Mouse (Mus musculus) thymus, adult 2 months (tissue): ENCODE results near the gene Ccdc142. TPM values are rescaled to one million over a fixed set of nuclear protein-coding genes. Genes with fewer than 3 reads are reported as not detected.
A peak's percentile ranks its signal among the peaks of the same experiment; 100 is the strongest.

Experiments used
- DNase-seq: peaks from one replicate; pipeline ENCODE4 v3.0.0; 2021
- H3K27ac ChIP-seq: fragments of 200-500 bp; 2 replicates; pipeline ENCODE4 v1.5.1; 2012; ENCODE audit warnings: low read length, control low read depth; ENCODE audit not compliant: control insufficient read depth, insufficient read depth
- H3K27me3 ChIP-seq: fragments of 200-500 bp; 2 replicates; pipeline ENCODE4 v1.6.1; 2012; ENCODE audit warnings: mild to moderate bottlenecking, low read length, moderate library complexity, mixed read lengths; ENCODE audit not compliant: control insufficient read depth, insufficient read depth
- H3K36me3 ChIP-seq: fragments of 200-500 bp; 2 replicates; pipeline ENCODE4 v1.6.1; 2012; ENCODE audit warnings: mild to moderate bottlenecking, low read length, moderate library complexity; ENCODE audit not compliant: control insufficient read depth, insufficient read depth
- H3K4me1 ChIP-seq: fragments of 200-500 bp; replicated peaks from 2 replicates; pipeline ENCODE4 v1.6.1; 2012; ENCODE audit warnings: low read length; ENCODE audit not compliant: control insufficient read depth, insufficient read depth
- H3K4me3 ChIP-seq: fragments of 200-500 bp; 2 replicates; pipeline ENCODE4 v1.5.1; 2012; ENCODE audit warnings: mild to moderate bottlenecking, low read length, control low read depth, moderate library complexity; ENCODE audit not compliant: control insufficient read depth, insufficient read depth
- CTCF ChIP-seq: fragments of 200-500 bp; IDR thresholded peaks from 2 replicates; pipeline ENCODE4 v1.5.1; 2012; ENCODE audit warnings: mild to moderate bottlenecking, control low read depth, low read length, moderate library complexity, borderline replicate concordance; ENCODE audit not compliant: control insufficient read depth, poor library complexity, insufficient read depth; ENCODE audit errors: extremely low read depth
- POLR2A ChIP-seq: fragments of 200-500 bp; IDR thresholded peaks from 2 replicates; pipeline ENCODE4 v1.6.1; 2012; ENCODE audit warnings: mild to moderate bottlenecking, low read length, control low read depth, moderate library complexity; ENCODE audit not compliant: control insufficient read depth, poor library complexity, insufficient read depth; ENCODE audit errors: extremely low read depth
- WGBS: fragments of 180-500 bp; shearing (Covaris S2); methylation state at CpG from one replicate; pipeline ENCODE4 v1.1.7; 2018; 5-methylcytosine and 5-hydroxymethylcytosine counted together
- polyA plus RNA-seq: library from polyadenylated mRNA; depleted of rRNA; stranded (reverse); fragments of >200 nt; gene quantifications from 2 replicates; pipeline ENCODE4 v1.2.3, GENCODE M21; 2012

Gene Ccdc142
- polyA plus RNA-seq, 1 experiment: 18.9 TPM

DNA sequence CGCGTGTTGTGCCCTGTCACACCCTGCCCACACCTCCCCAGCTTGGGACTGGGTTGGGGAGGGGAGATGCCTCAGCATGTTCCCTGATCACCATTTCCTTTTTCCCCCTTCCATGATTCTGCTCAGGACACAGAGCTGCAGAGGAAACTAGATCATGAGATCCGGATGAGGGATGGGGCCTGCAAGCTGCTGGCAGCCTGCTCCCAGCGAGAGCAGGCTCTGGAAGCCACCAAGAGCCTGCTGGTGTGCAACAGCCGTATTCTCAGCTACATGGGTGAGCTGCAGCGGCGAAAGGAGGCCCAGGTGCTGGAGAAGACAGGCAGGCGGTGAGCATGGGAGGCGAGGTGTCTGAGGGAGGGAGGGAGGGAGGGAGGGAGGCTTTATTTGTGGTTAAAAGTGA lies 44.4 kb downstream of the Ccdc142 start:
- H3K4me1 ChIP-seq: peaks cover 3% of the 10 kb centered on the region
- DNase-seq: no peak
- TF ChIP-seq CTCF (no peak), POLR2A (no peak)
- H3K36me3 ChIP-seq: no peaks in the 10 kb centered on the region
- no peak overlapping the region for H3K27ac ChIP-seq
- 70% methylated on average over 9 of the region's 9 CpGs for WGBS
- H3K4me3 ChIP-seq: no peak overlapping the region
- no peaks in the 10 kb centered on the region; the same call in 1 of the 2 replicates for H3K27me3 ChIP-seq

DNA sequence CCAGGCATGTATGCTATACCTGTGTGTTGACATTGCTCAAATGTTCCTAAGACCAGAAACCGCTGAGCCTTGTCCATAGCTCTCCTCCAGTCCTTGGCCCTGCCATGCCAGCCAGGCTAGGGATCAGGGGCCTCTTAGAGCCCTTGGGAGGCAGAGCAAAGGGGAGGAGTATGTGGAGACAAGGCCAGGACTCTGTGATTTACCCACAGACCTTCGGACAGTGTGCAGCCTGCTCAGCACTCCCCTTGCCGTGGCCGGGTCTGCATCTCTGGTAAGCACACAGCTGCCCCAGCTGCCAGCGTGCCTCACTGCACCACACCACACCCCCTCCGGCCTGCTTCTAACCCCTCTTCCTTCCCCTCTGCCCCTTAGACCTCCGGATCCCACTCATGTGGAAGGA lies 45.9 kb downstream of the Ccdc142 start:
- Histone ChIP-seq H3K27ac (no peak overlapping the region), H3K36me3 (no peaks in the 10 kb centered on the region)

DNA sequence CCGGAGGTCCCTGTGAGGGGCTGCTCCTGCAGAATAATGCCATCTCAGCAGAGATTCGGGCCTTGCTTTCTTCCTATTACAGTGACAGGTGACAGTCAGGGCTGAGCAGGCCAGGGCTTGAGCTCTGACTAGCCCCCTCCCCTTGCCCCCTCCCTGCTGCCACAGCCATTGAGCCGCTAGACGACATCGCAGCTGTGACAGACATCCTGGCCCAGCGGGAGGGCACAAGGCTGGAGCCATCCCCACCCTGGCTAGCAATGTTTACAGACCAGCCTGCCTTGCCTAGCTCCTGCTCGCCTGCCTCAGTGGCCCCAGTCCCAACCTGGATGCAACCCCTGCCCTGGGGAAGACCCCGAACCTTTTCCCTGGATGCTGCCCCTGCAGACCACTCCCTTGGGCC lies 50.3 kb downstream of the Ccdc142 start:
- H3K4me3 ChIP-seq: no peak overlapping the region
- H3K27ac ChIP-seq: no peak overlapping the region
- TF ChIP-seq POLR2A: no peak
- no peak for TF ChIP-seq CTCF
- H3K27me3 ChIP-seq: no peaks in the 10 kb centered on the region; the same call in 1 of the 2 replicates
- WGBS: 92% methylated on average over 8 of the region's 8 CpGs
- peaks cover 7% of the 10 kb centered on the region for H3K4me1 ChIP-seq
- no peak for DNase-seq
- H3K36me3 ChIP-seq: no peaks in the 10 kb centered on the region

More for the DNA sequence above, 45.9 kb downstream of the Ccdc142 start:
- 84% methylated on average over 7 of the region's 7 CpGs for WGBS
- TF ChIP-seq POLR2A: no peak
- peaks cover 3% of the 10 kb centered on the region for H3K4me1 ChIP-seq
- no peak for DNase-seq
- H3K27me3 ChIP-seq: no peaks in the 10 kb centered on the region; the same call in 1 of the 2 replicates
- H3K4me3 ChIP-seq: no peak overlapping the region

DNA sequence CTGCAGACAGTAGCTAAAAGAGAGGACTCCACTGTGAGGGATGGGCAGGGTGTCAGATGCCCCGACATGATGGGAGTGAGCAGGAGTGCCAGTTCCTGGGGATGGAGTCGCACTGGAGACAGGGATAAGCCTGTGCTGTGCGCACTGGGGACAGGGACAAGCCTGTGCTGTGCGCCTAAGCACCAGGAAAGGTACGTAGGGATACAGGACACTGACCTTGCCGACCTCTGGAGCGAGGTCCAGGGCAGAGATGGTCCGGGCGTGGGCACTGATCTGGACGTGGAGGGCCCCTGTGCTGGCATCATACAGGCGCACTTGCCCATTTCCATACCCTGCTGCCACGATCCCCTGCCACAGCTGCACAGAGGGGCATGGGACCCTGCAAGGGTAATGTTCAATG lies 51.6 kb downstream of the Ccdc142 start:
- no peaks in the 10 kb centered on the region; the same call in 1 of the 2 replicates for H3K27me3 ChIP-seq
- H3K4me3 ChIP-seq: no peak overlapping the region
- no peak for DNase-seq
- 91% methylated on average over 12 of the region's 12 CpGs for WGBS
- no peak overlapping the region for H3K27ac ChIP-seq
- TF ChIP-seq POLR2A: no peak
- no peak for TF ChIP-seq CTCF
- H3K4me1 ChIP-seq: peaks cover 7% of the 10 kb centered on the region
- no peaks in the 10 kb centered on the region for H3K36me3 ChIP-seq

DNA sequence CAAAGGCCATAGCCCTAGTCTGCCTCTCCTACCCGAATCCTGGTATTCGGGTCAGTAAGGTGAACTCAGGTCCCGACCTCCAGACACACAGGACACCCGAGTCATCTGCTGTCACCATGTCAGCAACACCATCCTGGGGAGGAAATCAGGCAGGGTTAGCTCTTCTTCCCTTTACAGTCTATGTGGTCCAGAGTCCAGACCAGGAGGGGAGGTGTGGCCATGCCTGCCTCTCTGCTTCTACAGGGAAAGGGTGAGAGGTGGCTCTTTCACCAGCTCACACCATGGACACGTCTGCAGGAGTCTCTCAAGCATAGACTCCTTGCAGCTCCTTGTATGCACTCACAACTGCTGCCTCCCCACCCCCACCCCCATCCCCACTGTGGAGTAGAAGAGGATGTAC lies 52.1 kb downstream of the Ccdc142 start:
- DNase-seq: no peak
- H3K27me3 ChIP-seq: no peaks in the 10 kb centered on the region; the same call in 1 of the 2 replicates
- no peak for TF ChIP-seq CTCF
- TF ChIP-seq POLR2A: no peak
- peaks cover 7% of the 10 kb centered on the region for H3K4me1 ChIP-seq
- no peaks in the 10 kb centered on the region for H3K36me3 ChIP-seq
- 81% methylated on average over 5 of the region's 5 CpGs for WGBS
- H3K27ac ChIP-seq: no peak overlapping the region
- H3K4me3 ChIP-seq: no peak overlapping the region

DNA sequence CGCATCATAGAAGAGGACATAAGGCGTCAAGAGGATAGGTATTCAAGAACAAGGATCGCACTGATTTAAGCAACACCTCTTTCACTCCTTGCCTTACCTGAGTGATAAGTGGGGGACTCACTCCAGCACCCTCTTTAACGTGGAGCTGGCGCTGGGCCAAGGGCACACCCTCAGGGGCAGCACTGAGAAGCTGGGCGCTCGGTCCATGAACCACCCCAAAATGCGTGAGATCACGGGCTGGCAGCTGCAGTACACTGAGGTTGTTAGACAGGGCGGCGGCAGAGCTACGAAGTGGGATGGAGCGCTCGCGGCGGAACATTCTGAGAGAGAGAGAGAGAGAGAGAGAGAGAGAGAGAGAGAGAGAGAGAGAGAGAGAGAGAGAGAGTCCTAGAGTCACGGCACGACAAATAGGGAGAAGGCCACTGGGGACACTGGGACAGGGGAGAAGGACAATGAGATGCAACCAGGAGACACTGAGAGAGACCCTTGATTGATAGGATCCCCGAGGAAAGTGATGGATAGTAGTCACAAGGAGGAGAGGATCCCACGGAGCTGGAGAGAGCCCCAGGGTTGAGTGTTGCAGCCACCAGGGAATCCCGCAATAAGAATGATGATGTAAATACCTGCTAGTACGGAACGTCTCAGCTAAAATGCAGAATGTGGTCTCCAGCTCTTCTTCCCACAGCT lies 54.3 kb downstream of the Ccdc142 start:
- no peak overlapping the region for H3K27ac ChIP-seq
- H3K4me3 ChIP-seq: peak overlapping the region; percentile 42
- no peaks in the 10 kb centered on the region for H3K36me3 ChIP-seq
- 15% methylated on average over 23 of the region's 23 CpGs for WGBS
- no peaks in the 10 kb centered on the region; the same call in 1 of the 2 replicates for H3K27me3 ChIP-seq
- DNase-seq: no peak
- H3K4me1 ChIP-seq: peaks cover 7% of the 10 kb centered on the region
- no peak for TF ChIP-seq POLR2A
- TF ChIP-seq CTCF: no peak
